Mouse (Mus musculus): ENCODE results near the gene Itga2b.

- TF ChIP-seq POLR2A (IDR thresholded peaks at IDR 0.05; ENCODE audit: control insufficient read depth, low read depth, low read length) (no peak), CTCF (IDR thresholded peaks at IDR 0.05; ENCODE audit: control insufficient read depth, insufficient read depth, insufficient replicate concordance, low read depth, low read length) (no peak)
These were observed 54.7 kb downstream of the Itga2b start for GRCm38 (mm10) chr11:102415034-102415802.
